Mouse (Mus musculus) ES-Bruce4 (cell line): Measurements from ENCODE around the gene Rps3.

ENCODE experiments used
- CTCF ChIP-seq: IDR thresholded peaks from one replicate; pipeline ENCODE4 v1.8.1; 2011; ENCODE audit warnings: low read depth, low read length
- POLR2A ChIP-seq: IDR thresholded peaks from one replicate; pipeline ENCODE4 v1.8.1; 2011; ENCODE audit warnings: low read length; ENCODE audit not compliant: insufficient read depth

GRCm38 (mm10) chr7:99510087-99510501 is 26.6 kb upstream of the Rps3 start:
- TF ChIP-seq CTCF (no peak), POLR2A (no peak)
